Mouse (Mus musculus): ENCODE measurements at regions not wholly inside any gene's neighbourhood (a gene's known extent, or its start where the extent isn't known, plus 50 kb on each side); places are given as distances from the start of the nearest gene placed in this dataset.
A peak's percentile ranks its signal among the peaks of the same experiment; 100 is the strongest.

GRCm38 (mm10) chr16:84627052-84627451, 108.5 kb downstream of the Mrpl39 start:
- no peak for DNase-seq (ENCODE audit: low read depth, low spot score)

- no peak for DNase-seq (ENCODE audit: low read depth, low spot score)
These were observed 105.7 kb downstream of the Mrpl39 start for GRCm38 (mm10) chr16:84629868-84630267.

- peak; percentile 39 for DNase-seq (ENCODE audit: low read depth, low spot score)
These were observed 91.1 kb downstream of the Mrpl39 start for GRCm38 (mm10) chr16:84644446-84644845.

- no peak for DNase-seq (ENCODE audit: low read depth, low spot score)
These were observed 89.3 kb downstream of the Mrpl39 start for GRCm38 (mm10) chr16:84646172-84646684.

GRCm38 (mm10) chr16:84650646-84651045, 84.9 kb downstream of the Mrpl39 start:
- DNase-seq (ENCODE audit: low read depth, low spot score): no peak

GRCm38 (mm10) chr16:84653873-84654272, 81.7 kb downstream of the Mrpl39 start:
- no peak for DNase-seq (ENCODE audit: low read depth, low spot score)

- DNase-seq (ENCODE audit: low read depth, low spot score): no peak
These were observed 73.7 kb downstream of the Mrpl39 start for GRCm38 (mm10) chr16:84661879-84662278.

- no peak for DNase-seq (ENCODE audit: low read depth, low spot score)
These were observed 72.0 kb downstream of the Mrpl39 start for GRCm38 (mm10) chr16:84663581-84663980.
